Mouse (Mus musculus): ENCODE results near the gene Irf7.

The Irf7 gene

DNA sequence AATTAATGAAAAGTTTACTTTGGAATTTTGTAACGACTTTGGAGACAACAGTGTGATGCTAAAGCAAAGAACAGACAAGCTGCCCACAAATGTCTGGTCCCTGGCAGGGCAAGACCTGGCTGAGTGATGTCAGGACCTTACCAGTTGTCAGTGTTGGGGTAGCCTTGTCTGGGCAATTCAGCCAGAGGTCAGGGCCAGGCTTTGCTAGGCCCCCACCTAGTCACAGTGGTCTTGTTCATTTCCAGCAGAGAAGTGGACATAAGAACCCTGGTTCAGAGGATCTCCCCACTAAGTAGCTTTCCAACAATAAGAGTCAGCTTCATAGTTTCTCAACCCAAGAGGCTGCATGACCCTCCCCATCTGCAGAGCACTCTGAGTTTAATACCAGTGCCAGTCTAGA, 45.9 kb downstream of the Irf7 start:
- DNase-seq (ENCODE audit: low spot score in 2 of 2): peak in 1 of 2 experiments; percentile 57

DNA sequence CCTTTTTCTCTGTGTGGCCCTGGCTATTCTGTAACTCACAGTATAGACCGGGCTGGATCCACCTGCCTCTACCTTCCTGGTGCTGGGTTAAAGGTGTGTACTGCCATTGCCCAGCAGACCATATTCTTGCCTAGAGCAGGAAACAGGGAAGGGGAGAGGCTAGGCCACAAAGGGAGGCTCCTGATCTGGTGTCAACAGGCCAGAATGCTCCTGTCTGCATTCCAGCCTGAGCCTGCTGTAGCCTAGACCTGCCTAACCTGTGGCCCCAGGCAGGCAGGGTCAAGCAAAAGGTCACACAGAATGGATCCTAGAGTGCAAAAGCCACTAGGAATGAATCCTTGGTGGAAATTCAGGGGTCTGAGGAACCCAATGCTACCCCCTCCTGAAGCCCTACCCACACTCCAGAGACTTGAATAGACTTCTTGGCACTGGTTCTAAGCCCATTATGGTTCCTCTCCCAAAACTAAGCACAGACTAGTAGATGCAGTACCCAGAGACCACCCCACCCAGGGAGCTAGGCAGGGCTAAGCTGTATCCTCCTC, 46.7 kb downstream of the Irf7 start:
- peak in 1 of 2 experiments; percentile 56 for DNase-seq (ENCODE audit: low spot score in 2 of 2)

DNA sequence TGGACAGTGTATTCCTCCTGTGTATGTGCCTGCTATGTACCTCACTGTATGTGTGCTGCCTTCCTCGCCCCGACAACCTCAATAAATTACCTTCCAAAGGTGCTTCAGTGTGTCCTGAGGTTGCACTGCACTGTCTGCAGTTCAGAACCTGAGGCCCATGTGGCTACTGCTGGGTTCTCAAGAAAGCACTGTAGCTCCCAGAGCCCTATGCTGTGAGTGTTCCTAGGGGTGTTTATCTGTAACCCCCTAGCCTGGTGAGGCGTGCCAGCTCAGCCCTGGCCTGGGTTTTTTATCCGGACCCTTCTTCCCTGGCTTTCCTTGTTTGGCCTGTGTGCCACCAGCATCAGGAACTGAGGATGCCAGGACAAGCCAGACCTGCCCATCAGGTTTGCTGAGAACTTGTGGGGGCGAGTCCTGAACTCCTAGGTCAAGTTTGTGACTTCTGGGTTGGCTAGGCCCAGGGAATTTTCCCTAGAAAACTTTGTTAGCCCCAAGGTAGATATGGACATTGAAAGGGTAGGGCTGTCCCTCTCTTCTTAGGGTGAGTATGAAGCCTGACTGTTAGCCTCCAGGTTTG, 47.6 kb downstream of the Irf7 start:
- DNase-seq (ENCODE audit: low spot score in 2 of 2): peak in 1 of 2 experiments; percentile 62

DNA sequence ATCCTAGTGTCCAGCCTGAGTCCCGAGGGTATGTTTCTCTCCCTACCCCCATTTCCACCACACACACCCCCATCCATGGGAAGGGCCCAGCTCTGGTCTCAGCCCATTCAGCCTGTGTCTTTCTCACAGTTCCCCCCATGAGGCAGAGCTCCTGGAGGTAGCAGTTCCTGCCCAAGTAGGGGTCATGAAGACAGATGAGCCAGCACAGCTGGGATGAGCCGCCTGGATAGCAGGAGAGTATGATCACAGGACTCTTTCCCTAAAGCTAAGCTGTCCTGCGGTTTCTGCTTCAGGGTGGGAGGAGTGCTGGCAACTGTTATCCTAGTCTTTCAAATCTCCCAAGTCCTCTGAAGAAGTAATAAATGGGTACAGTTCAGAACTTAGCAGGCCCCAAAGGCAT, 48.1 kb downstream of the Irf7 start:
- peak in 1 of 2 experiments; percentile 60 for DNase-seq (ENCODE audit: low spot score in 2 of 2)

DNA sequence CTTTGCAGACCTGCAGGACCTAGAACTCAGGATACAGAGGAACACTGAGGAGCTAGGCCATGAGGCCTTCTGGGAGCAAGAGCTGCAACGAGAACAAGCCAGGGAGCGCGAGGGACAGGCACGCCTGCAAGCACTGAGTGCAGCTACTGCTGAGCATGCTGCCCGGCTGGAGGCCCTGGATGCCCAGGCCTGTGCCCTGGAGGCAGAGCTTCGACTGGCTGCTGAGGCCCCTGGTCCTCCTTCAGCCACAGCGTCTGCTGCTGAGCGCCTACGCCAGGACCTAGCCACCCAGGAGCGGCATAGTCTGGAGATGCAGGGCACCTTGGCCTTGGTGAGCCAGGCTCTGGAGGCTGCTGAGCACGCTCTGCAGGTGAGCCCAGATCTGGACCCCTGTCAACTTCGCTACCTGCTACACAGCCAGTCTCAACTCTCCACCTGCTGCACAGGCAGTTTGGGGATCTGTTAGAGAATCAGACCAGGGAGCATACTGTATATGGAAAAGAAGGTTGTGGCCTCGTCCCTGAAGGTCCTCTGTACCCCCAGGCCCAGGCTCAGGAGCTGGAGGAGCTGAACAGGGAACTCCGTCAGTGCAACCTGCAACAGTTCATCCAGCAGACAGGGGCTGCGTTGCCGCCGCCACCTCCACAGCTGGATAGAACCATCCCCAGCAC, 48.8 kb downstream of the Irf7 start:
- DNase-seq (ENCODE audit: low spot score in 2 of 2): peak in 1 of 2 experiments; percentile 60

DNA sequence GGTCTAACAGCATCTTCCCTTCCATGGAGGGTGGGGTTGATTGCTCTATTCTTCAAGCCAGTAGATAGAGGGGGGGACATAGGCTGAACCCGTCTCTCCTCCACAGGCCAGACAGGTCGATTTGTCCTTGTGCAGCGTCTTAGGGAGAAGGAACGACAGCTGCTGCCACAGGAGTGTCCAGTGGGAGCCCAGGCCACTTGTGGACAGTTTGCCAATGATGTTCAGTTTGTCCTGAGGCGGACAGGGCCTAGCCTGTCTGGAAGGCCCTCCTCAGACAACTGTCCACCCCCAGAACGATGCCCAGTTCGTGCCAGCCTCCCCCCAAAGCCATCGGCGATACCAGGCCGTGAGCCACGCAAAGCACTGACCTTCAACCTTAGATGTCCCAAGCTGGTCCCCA, 49.4 kb downstream of the Irf7 start:
- peak in 1 of 2 experiments; percentile 65 for DNase-seq (ENCODE audit: low spot score in 2 of 2)

DNA sequence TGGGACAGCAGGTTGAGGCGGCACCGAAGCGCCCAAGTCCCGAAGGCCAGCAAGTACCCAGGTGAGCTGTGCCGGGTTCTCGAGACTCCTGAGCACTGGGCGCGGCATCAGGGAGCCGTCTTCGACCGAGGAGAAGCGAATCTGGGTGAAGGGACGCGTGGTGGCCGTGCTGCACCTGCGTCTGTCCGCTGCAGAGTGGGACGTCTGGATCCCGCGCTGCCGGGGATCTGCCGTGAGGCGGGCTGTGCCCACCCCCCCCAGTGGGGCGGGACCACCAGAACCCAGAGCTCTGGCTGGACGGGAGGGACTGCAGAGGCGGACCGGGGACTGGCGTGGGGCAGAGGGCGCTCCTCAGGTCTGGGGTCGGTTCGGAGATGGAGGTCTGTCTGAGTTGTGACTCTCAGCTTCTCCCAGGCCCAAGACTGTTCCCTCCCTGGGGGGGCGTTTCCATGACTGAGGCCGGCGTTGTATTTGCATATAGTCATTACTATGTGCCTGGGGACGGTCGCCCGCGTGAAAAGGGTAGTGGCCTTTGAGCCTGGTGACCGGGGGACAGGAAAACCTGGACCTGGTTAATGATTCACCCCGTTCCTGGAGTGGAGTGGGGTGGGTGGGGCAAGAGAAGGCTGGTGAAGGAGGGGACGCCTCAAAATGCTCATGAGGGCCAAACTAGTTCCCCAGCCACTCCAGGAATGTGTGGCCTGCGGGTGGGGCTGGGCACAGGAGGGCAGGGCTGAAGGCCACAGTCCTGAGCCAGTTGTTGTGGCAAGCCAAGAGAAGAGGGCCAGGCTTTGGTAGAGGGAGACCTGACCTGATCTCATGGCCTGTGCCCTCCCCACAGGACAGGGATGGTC, 50.2 kb downstream of the Irf7 start:
- DNase-seq (ENCODE audit: low spot score in 2 of 2): peak; percentile 68 to 82

DNA sequence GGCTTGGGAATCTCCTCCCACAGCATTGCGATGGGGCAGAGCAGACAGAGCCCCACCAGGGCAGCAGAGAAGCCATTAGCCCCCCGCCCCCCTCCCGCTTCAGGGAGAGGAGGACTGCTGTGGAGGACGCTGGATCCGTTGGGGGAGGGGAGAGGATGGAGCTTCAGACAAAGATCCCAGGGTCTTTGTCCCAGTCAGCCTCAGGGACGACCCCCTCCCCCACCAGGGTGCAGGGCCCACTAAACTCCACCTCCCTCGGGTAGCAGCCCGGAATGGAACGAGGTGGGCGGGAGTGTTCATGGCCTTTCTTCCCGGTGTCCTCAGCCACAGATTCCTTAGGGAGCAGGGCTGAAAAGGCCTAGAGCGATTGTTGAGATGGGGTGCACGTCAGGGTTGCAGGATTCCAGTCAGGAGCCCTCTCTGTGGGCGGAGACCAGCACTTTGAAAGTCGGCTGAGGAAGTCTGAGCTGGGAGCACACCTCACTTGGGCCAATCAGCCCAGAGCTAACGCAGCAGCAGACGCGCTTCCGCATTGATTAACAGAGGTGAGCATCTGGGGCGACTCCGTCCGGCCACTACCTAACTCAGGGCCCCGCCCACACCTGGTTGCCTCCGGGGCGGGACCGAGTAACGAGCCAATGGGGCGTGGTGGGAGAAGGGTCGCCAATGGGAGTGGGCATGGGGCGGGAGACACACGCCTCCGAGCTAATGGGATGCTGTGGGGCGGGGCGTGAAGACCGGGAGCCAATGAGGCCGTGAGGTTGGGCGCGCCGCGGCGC, 51.0 kb downstream of the Irf7 start, which contains the start of gene Rassf7:
Rassf7 (plus strand) TSS at position 760 of the 779 bp plus-strand sequence.
- DNase-seq (ENCODE audit: low spot score in 2 of 2): peak; percentile 95 to 96

DNA sequence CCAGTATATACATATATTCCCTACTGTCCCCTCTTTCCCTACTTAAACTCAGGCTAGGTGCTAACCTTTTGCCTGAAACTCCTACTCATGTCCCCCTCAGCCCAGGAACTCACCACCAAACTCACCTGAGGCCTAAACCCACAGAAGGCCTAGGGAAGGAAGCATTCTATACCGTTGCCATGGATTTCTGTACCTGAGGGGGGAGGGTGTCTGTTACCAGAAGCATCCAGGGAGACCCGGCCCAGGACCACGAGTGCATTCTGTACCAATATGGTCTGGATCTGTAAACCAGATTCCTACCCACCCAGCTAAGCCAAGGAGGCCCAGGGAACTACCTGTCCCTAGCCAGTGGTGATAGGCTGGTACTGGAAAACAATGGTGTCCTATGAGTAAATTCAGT, 52.0 kb downstream of the Irf7 start:
- DNase-seq (ENCODE audit: low spot score in 2 of 2): peak in 1 of 2 experiments; percentile 61

DNA sequence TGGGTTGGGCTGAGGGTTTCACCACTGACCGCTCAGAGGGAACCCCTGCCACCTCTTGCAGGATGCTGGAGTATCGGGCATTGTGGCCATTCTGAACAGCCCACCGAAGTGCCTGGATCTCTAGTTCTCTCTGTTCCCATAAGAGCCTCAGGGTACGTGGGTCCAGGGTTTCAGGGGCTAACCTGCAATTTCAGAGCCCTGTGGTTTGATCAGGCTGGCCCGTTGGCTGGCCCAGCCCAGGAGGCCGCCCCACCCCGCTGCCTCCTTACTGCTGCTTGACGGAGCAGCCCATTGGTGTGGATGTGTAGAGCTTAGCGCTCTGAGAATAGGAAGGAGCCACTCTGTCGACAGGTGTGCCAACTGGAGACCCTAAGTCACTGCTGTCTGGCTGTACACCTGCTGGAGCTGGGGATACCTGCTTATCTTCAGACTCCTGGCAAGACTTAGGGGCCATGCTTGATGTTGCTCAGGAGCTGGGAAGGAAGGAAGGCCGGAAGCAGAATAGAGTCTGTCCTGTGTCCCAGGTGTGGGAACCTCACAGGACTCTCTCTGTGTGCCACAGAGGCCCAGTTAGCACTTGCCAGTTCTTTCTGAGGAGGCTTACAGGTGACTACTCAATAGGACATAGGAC, 52.6 kb downstream of the Irf7 start, which contains the start of gene Lmntd2:
Lmntd2 (minus strand) TSS at position 476 of the 631 bp plus-strand sequence.
- DNase-seq (ENCODE audit: low spot score in 2 of 2): peak in 1 of 2 experiments; percentile 66

DNA sequence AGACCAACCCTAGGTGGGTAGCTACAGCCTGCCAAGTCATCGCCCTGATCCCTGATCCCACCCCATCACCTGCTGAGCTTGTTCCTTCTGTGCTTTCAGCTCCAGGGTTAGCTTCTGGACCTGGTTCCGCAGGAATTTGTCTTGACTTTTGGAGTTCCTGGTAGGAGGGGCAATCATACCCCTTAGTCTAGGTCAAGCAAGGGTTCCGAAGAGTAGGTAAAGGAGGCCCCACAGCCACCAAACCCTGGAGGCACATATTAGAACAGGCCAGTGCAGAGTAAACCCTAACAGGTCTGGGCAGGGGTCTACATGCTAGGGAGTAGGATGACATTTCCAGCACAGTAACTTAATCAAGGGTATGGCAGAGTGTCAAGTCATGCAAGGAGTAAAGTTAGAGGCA, 53.1 kb downstream of the Irf7 start:
- no peak for DNase-seq (ENCODE audit: low spot score in 2 of 2)
